Mouse (Mus musculus) CH12F3 (cell line): Measurements from ENCODE around the gene Fxyd3.

Experiments used
- in situ Hi-C: fragments of 300-500 bp; cut with MboI; formaldehyde crosslinking; loops from 2 replicates; pipeline ENCODE4 v1.14.3; 2020; ENCODE audit warnings: low sequenced_read_pairs

Gene Fxyd3

DNA sequence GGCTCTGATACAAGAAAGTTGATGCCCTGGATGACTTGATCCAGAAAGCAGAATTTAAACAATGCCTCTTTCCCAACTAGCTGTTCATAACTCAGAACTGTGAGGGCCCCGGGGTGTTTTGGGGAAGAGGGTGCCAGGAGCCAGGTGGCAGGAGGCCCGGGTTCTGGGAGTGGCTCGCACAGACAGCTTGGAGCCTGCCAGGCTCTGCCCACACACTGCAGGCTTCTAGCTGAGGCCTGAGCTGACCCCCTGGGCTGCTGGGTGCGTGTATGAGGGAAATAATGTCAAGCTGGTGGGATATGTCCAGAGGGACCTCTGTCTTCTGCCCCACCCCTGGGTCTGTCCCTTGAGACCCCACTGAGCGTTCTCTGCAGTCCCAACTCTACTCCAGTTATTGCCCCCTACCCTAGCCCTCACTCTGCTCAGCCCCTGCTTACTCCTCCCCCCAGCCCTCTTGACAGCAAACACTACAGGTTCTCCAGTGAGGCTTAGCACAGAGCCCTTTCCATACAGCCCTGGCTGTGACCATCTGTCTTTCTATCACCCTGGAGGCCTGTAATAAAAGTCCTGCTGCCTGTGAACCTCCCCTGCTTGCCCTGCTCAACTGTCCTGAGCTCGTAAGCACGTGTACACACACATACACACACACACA is 2.3 kb downstream of the Fxyd3 start:
- in situ Hi-C loops: no loop called here

DNA sequence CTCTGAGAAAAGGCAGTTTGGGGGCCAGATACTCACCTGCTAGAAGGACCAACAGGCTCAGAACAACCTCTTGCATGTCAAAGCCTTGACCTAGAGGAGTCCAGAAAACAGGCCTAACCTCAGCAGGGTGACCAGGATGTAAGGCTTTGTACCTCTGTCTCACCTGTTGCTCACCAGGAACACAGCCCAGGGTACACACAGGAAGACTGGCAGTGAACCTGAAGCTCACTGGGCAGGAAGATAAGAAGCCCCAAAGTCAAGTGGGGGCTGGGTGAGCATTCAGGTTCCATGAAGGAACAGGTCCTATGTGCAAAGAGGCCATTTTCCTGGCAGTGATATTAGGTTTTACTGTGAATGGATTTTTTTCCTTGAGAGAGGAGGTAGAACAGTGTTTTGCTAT is 3.0 kb downstream of the Fxyd3 start:
- in situ Hi-C loops: no loop called here

DNA sequence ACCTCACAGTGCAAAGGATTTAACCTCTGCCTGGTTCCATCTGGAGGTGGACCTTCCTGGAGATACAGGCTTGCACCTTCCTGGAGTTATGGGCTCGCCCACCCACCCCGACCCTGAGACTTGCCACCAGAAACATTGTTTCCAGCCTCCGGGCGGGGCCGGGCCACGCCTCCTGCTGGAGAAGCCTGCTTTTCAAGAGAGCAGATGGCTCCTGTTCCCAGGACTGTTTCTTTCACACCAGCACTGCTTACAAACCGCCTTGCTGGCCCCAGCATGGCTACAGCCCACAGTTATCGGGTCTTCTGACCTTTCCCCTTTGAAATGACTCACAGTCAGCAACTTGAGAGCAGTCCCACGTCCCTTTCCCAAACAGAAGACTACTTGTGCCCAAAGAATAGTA is 4.2 kb downstream of the Fxyd3 start:
- in situ Hi-C loops: no loop called here

DNA sequence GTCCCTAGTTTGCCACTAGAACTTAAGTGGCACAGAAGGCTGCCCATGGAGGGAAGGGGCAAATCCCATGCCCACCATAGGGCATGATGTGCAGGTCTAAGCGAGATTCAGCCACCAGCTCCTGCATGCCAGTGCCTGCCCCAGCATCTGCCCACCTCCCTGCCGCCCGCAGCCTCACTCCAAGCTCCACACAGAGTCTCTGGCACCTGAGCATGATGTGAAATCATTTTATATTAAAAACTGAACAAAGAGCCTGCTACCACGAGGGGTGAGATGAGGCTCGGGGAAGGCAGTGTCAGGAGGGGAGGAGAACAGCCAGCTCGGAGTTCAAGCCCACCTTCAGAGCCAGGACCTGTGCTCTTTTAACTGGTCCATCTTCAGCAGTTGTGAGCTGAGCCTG is 6.2 kb downstream of the Fxyd3 start:
- in situ Hi-C loops: no loop called here

DNA sequence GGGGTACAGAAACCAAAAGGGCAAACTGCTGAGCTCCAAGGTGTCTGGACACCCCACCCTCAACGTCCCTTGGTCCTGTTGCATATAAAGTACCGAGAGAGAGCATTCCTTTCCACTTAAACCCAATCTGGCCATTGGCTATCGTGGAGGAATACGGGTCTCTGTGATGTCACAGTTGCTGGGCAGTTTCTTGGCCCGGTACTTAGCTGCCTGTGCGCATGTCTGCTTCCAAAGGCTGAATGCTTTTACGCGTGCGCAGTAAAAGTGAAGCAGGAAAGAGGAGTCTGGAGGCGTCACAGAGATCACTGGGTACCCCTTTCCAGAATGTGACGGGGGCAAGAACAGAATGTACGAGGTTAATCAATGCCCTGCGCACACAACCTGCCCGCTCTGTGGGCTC is 7.0 kb downstream of the Fxyd3 start:
- in situ Hi-C loops: no loop called here

DNA sequence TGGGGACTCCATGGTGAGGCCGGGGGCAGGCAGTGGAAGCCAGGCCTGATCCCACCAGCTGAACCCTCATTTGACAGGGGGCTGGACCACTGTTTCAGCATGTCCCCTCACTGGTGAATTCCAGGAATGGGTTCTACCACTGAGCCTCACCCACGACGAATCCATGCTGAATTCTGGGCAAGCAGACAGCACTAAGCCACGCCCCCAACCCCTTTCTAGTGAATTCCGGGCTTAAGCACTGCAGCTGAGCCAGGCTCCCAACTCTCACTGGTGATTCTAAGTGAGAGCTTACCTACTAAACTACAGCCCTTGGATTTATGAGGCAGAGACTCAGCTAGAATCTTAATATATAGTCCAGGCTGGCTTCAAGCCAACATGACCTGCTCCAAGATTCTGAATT is 8.7 kb downstream of the Fxyd3 start:
- in situ Hi-C loops: no loop called here

DNA sequence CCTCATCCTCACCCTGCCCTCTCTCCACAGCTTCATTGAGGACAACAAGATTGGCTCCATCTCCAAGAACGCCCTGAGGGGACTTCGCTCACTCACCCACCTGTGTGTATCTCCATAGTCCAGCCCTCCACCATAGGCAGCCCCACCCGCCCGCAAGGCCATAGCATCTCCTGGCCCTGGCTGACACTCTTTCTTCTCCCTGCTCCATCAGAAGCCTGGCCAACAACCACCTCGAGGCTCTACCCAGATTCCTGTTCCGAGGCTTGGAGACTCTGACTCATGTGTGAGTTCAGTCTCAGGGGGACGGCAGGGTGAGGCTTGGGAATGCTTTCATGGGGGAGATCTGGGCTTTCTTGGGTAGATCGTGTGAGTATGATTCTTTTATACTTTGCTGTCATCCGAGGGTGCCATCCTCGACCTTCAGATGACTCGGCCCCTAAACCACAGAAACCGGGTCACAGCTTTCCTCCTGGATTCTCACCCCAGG is 13.4 kb downstream of the Fxyd3 start:
- in situ Hi-C loops: loop anchor here (5.0 kb wide), 1 partner anchor 34 kb away; no protein-coding TSS in a partner anchor

DNA sequence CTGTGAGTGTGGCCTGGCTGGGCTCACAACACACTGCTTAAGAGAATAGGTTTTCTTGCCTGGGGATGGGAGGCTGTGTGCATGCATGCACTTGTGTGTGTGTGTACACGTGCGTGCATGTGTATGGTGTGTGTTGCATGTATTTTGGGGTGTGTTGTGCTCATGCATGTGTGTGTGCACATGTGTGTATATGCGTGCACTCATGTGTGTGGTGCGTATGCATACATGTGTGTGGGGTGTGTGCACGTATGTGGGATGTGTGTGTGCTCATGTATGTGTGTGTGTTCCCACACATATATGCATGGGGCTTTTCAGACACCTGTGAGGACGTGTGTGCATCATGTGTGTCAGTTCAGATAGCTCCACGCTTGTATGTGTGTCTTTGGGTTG is 15.9 kb downstream of the Fxyd3 start:
- in situ Hi-C loops: loop anchor here (5.0 kb wide), 1 partner anchor 37 kb away; no protein-coding TSS in a partner anchor

DNA sequence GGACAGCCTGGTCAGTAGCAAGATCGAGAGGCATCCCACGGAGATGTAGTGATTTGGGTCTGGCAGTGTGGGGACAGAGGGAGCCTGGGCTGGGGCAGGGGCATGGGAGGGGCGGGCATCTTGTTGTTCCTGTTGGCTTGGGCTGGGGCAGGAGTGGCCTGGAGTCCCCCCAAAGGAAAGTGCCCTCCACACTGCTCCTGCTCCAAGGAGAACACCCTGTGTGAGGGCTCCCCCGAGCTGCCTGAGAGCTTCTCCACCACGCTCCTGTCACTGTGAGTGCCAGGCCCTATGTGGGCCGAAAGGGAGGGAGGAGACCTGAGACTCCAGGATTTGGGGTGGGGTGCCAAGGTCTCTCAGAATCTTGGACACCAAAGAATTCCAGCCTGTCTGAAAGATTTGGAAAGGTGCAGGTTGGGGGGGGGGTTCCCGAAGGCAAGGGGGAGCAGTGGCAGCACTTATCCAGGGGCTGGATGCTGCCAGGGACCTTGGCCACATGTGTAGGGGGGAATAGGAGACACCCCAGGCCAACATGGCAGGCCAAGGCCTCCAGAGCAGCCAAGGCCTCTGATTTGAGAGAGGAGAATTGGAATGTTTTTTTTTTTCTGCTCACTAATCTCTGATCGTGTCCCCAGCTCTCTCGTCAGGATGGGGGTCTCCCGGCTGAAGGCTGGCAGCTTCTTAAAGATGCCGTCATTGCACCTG is 16.4 kb downstream of the Fxyd3 start:
- in situ Hi-C loops: loop anchor here (5.0 kb wide), 1 partner anchor 37 kb away; no protein-coding TSS in a partner anchor

DNA sequence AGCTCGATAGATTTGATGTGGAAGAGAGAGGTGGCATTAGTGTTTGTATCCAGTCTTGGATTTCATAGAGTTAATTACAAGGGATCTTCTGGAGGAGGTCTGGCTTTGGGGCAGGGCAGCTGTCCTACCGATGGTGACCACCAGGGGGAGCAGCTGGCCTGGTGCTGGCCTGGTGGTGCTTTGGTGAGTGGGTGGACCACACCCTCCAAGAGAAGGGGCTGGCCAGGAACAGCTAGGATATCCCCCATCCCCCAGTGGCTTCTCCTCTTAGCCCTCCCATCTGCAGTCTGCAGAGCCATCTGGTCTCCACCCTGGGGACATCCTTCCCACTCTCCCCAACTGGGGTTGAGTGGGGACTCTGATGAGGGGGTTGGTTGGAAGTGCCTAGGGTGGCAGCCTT is 17.4 kb downstream of the Fxyd3 start, which contains the start of gene Lgi4:
Gene Lgi4 (plus strand): TSS at position 235 of the 400 bp plus-strand sequence.
- in situ Hi-C loops: no loop called here

DNA sequence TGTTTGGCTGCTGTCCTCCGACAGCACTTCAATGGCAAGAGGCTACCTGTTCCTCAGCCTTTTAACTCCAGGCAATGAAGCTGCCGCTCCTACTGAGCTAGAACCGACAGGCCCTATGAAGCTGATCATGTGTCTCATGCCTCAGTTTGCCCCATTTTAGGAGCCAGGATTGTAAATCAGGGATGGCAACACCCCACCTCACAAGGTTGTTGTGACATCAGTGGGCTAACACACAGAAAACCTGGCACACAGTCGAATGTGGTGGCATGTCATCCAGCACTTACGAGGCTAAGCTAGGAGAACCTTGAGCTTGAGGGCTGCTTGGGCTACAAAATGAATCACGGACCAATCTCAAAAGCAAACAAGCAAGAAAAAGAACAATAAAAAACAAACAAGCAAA is 18.3 kb downstream of the Fxyd3 start:
- in situ Hi-C loops: no loop called here

DNA sequence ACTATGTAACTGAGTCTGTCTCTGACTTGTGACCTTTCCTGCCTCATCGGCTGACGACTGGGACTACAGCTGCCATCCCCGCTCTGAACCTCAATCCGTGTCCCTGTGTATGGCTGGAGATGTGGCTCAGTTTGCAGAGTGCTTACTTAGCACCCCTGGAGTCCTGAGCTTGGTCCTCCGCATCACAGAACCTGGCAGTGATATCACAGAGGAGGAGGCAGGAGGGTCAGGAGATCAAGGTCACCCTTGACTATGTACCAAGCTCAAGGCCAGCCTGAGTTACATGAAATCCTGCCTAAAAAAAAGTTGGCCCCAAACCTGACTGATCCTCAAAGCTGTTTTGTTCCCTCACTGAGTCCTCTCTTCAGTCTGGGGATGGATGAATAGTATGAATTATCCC is 18.8 kb downstream of the Fxyd3 start:
- in situ Hi-C loops: no loop called here

DNA sequence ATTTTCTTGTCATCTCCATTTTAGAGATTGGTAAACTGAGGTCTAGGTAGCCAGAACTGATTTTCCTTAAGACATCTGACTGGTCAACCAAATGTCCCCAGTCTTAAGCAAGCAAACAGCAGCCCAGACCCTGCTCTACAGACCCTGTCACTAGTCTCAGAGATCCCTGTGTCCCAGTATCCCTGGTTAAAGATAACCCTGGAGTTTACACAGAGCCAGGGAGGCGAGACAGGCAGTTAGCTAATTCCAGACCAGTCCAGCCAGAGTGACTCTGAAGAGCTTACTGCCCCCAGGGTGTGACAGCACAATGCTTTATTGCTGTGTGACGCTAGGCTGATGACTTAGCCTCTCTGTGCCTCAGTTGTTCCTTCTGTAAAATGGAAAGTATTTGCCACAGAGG is 19.4 kb downstream of the Fxyd3 start, which contains the start of gene Fxyd1:
Gene Fxyd1 (minus strand): TSS at position 129 of the 400 bp plus-strand sequence.
- in situ Hi-C loops: no loop called here

DNA sequence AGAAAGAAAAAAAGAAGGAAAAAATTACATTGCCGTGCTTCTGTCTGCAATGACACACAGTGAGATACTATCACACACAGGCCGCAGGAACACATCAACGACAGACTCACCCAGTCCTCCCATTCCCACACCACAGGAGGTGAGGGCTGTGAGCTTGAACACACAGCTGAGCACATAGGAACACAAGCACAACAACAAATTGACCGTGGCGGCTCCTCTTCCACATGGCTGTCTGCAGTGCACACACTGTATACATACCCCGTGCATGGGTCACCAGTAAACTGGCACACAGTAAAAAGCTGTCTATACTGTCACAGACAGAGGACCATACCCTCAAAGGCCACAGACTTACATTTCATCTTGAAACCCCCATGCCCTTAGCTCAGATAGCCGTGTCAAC is 20.1 kb downstream of the Fxyd3 start:
- in situ Hi-C loops: no loop called here

DNA sequence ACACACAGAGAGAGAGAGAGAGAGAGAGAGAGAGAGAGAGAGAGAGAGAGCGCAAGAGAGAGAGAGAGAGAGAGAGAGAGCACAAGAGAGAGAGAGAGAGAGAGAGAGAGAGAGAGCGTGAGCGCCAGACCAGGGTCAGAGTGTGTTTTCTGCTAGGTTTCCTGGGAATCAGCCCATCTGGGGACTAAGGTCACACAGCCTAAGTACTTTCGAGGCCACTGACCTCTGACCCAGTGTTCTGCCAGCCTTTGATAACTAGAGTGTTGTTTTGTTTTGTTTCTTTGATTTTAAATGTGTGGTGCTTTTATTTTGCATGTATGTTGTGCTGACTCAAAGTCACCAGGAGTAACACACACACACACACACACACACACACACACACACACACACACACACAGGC is 20.6 kb downstream of the Fxyd3 start:
- in situ Hi-C loops: no loop called here

DNA sequence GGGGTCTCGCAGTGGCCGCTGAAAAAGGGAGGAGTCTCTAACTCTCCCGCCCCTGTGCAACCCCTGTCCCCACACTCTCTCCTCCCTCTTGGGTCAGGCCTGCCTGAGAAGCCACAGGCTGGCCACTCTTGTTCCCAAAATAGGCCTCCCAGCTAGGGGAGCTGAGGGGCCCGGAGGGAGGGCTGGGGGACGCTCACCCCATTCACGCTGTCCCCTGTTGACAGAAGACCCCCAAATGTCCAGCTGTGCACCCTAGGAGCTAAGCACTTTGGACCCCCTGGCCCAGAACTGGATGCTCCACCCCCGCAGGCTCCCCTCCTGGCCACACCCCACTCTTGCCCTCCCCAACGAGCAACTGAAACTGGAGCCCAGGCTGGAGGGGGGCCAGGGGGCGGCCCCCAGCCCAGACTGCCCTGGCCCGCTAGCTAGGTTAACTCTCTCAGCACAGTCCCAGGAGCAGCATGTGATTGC is 21.1 kb downstream of the Fxyd3 start:
- in situ Hi-C loops: no loop called here

DNA sequence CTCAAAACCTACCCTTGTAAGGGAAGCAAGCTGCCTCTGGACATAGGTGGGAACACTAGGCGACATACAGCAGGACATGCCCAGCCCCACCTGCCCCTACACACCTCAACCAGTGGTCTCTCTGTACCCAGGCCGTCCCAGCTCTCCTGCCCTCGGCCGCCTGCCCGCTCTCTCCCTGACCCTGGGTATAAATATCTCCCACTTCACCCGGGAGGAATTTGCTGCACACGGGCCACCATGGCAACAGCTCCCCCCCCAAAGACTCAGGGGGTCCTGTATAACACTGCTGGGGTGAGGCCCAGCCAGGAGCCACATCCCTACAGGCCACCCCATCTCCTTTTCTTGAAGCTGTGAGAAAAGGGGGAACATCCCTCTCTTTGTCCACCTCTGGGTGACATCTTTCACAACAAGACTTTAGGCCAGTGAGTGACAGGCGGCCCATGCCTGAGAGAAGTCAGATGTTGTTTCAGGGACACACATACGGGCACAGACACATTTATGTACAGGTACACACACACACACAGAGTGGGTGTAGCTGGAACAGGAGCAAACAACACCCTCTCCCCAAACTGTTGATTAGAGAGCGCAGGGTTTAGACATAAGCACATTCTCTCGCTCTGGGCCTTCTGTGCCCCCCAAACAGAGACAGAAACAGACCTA is 21.7 kb downstream of the Fxyd3 start:
- in situ Hi-C loops: no loop called here

DNA sequence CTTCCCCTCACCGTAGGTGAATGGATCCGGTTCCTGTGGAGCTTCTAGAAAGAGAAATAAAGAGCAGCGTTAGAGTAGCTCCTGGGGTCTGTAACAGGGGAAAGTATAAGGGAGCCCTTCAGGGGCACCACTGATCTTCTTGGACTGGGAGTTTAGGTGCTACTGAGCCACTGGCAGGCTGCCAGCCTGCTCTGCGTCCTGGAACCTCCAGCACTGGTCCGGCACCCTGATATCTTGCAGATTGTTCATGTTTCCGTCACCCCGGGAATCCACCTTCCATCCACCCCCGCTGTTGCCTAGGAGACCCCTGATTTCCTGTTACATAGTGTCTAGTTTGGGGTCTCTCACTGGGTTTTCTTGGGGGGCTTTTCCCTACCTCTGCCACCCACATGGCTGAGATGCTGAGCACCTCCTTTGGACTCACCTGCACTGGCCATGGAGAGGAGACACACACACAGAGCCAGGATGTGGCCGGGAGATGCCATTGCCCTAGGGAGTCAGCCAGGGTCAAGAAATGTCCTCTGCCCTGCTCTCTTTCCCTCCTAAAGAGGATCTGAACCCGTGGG is 22.5 kb downstream of the Fxyd3 start:
- in situ Hi-C loops: no loop called here

DNA sequence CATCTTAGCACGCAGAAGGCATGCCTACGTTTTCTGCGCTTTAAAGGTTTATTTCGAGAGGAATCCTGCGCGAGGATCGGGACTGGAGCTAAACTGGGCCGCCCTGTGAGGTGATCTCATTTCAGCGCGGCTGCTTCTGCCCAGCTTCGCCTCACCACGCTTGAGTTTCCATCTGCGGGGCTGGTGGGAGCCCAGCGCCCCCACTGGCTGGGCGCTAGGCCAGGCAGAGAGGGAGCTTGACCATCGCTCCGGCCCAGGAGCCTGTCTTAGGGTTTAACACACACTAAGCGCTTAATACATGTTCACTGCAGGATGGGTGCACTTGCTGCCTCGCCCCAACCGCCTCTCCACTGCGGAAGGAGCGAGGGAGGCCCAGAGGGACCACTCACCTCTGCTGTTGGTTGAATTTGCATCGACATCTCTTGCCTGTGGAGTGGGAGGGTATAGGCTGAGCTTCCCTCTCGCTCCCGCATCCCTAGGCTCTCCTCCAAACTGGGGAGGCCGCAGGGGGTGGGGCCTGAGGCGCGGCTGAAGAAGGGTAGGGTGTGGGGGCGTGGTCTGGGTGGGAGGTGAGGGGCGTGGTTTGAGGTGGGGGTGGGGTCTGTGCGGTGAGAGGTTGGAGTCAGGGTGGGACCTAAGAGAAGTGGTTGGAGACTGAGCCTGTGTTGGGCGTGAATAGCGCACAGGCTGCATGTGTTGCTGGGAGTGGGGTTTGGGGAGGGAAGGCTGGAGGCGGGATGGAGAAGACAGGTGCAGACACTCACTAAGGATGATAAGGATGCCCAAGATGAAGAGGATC is 23.7 kb downstream of the Fxyd3 start:
- in situ Hi-C loops: no loop called here

DNA sequence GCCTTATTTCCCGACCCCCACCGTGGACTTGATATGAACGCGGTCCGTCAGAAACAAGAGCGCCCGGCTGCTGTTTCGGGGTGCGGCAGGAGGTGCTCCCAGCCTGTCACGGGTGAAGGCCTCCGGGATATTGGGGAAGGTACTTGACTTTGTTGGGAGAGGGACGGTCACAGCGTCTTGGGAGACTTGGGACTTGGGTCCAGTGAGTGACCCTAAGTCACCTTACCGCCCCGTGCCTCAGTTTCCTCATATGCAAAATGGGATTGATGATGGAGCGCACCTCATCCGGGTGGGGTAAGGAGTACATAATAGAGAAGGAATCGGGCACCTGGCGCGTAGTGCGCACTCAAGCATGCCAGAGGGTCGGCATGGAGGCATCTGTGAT is 24.3 kb downstream of the Fxyd3 start:
- in situ Hi-C loops: no loop called here
